Mouse (Mus musculus) neural tube, embryonic 11.5 days (tissue): Measurements from ENCODE around the gene Btbd35f18. TPM values are rescaled to one million over a fixed set of nuclear protein-coding genes. Genes with fewer than 3 reads are reported as not detected.
"Not testable (repeated sequence)": the region's sequence is repeated elsewhere in the genome, so short reads cannot be mapped to it uniquely, and the experiment has no call there.

Source experiments
- ATAC-seq: fragments of 200-750 bp; cut with Nextera tagmentation; 2 replicates; pipeline ENCODE4 v1.8.0; 2017; ENCODE audit warnings: moderate number of reproducible peaks, mild to moderate bottlenecking, moderate TSS enrichment, moderate library complexity; ENCODE audit not compliant: insufficient read depth, low FRiP score, low TSS enrichment
- DNase-seq: peaks from one replicate; pipeline ENCODE4 v3.0.0-alpha.2; 2015; ENCODE audit warnings: low spot score
- H3K27ac ChIP-seq: fragments of 300-500 bp; sonication (generic); 2 replicates; pipeline ENCODE4 v1.5.1; 2014; ENCODE audit warnings: low read depth, mild to moderate bottlenecking, low read length
- H3K27me3 ChIP-seq: fragments of 300-500 bp; sonication (generic); 2 replicates; pipeline ENCODE4 v1.6.1; 2014; ENCODE audit warnings: mild to moderate bottlenecking, low read length, mixed read lengths; ENCODE audit not compliant: control insufficient read depth, insufficient read depth
- H3K36me3 ChIP-seq: fragments of 300-500 bp; sonication (generic); 2 replicates; pipeline ENCODE4 v1.6.1; 2014; ENCODE audit warnings: mild to moderate bottlenecking, low read length, moderate library complexity, mixed read lengths; ENCODE audit not compliant: control insufficient read depth, insufficient read depth
- H3K4me1 ChIP-seq: fragments of 300-500 bp; sonication (generic); 2 replicates; pipeline ENCODE4 v1.6.1; 2014; ENCODE audit warnings: low read length, mixed read lengths; ENCODE audit not compliant: control insufficient read depth, insufficient read depth
- H3K4me2 ChIP-seq: fragments of 300-500 bp; sonication (generic); 2 replicates; pipeline ENCODE4 v1.6.1; 2014; ENCODE audit warnings: low read depth, mild to moderate bottlenecking, moderate library complexity
- H3K4me3 ChIP-seq: fragments of 300-500 bp; sonication (generic); 2 replicates; pipeline ENCODE4 v1.5.1; 2014; ENCODE audit warnings: low read depth, low read length
- H3K9ac ChIP-seq: fragments of 300-500 bp; sonication (generic); 2 replicates; pipeline ENCODE4 v1.6.1; 2014; ENCODE audit warnings: mild to moderate bottlenecking, low read length
- H3K9me3 ChIP-seq: fragments of 300-500 bp; sonication (generic); 2 replicates; pipeline ENCODE4 v1.6.1; 2016; ENCODE audit warnings: low read length; ENCODE audit not compliant: control insufficient read depth
- WGBS: fragments of 180-500 bp; shearing (Covaris S2); extraction: QIAGEN DNeasy Blood & Tissue Kit; methylation state at CpG from one replicate; pipeline ENCODE4 v1.1.7; 2014; 5-methylcytosine and 5-hydroxymethylcytosine counted together
- polyA plus RNA-seq: library from polyadenylated mRNA; unstranded; fragments of >200 nt; fragmentation: Nextera tagmentation; extraction: Ambion mirVana; gene quantifications from 2 replicates; pipeline ENCODE4 v1.2.1, GENCODE M21; 2014

Btbd35f18 gene
- polyA plus RNA-seq: not detected in 2 replicates

GRCm38 (mm10) chrX:3699933-3700332, at the start of gene Btbd35f18:
Btbd35f18 (plus strand) TSS chrX:3700233.
- H3K9me3 ChIP-seq, H3K4me1 ChIP-seq, H3K36me3 ChIP-seq, ATAC-seq, H3K27ac ChIP-seq, H3K27me3 ChIP-seq, DNase-seq, H3K4me2 ChIP-seq, H3K4me3 ChIP-seq, H3K9ac ChIP-seq: not testable (repeated sequence)
- WGBS: no CpG with 5 or more reads among the region's 3 CpGs

Other genes with a start within 250 kb of the Btbd35f18 start
- gene Btbd35f10, start 52.7 kb downstream of the Btbd35f18 start, polyA plus RNA-seq: not detected in 2 replicates